Mouse (Mus musculus): ENCODE data around the gene Mttp. TPM values are rescaled to one million over a fixed set of nuclear protein-coding genes. Genes with fewer than 3 reads are reported as not detected.
A peak's percentile ranks its signal among the peaks of the same experiment; 100 is the strongest.

Mttp gene
- total and polyA plus RNA-seq, 3 experiments, result 2.5 to 4.4 TPM; not detected in 1

DNA sequence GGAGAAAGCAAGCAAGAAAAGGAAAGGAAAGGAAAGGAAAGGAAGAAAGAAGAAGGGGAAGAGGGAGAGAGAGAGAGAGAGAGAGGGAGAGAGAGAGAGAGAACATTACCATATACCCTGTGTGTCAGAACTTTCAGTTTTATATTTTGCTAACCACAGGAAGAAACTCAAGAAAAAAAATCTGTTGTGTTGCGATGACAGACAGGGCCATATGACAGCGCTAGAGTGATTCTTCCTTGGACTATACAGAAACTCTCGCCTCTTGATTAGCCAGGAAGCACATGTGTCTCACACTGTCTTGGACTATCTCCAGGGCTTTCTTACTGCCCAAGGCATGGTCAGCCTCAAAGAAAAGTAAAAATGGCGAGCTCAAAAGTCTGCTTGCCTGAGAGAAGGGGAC, 82.1 kb downstream of the Mttp start:
- Histone ChIP-seq H3K9ac (ENCODE audit: control insufficient read depth, low read depth, low read length, poor library complexity, severe bottlenecking) (no peak overlapping the region), H3K36me3 (ENCODE audit: control insufficient read depth in 1 of 2, insufficient read depth in 2 of 2, low read length in 2 of 2) (peaks cover 0 to 22% of the 10 kb centered on the region in 2 experiments; a peak in 2 of 4 replicates), H3K9me3 (replicated peaks; ENCODE audit: insufficient read depth, low read length) (no peaks in the 10 kb centered on the region), H3K4me1 (ENCODE audit: control insufficient read depth in 1 of 2, insufficient read depth in 2 of 2, low read length in 2 of 2) (peaks cover 8 to 23% of the 10 kb centered on the region in 2 experiments), H3K79me2 (ENCODE audit: control insufficient read depth, insufficient read depth, low read length, poor library complexity) (no peaks in the 10 kb centered on the region), H3K4me3 (ENCODE audit: control insufficient read depth in 1 of 2, insufficient read depth in 1 of 2, low read depth in 2 of 2, low read length in 2 of 2) (no peak overlapping the region), H3K27me3 (ENCODE audit: control insufficient read depth in 1 of 2, insufficient read depth in 2 of 2, low read length in 2 of 2) (no peaks in the 10 kb centered on the region), H3K27ac (ENCODE audit: control insufficient read depth, low read depth, low read length) (no peak overlapping the region)
- TF ChIP-seq ZKSCAN1 (IDR thresholded peaks at IDR 0.05; ENCODE audit: low read depth, low read length) (no peak), JUND (IDR thresholded peaks at IDR 0.05; ENCODE audit: low read depth, low read length) (0 out of 2 replicates have a peak, but pooled peaks have one; percentile 33), MAX (IDR thresholded peaks at IDR 0.05; ENCODE audit: low read length) (peak; percentile 46; the same call in 1 of the 2 replicates)
- peak; percentile 26 for DNase-seq (ENCODE audit: low read depth, low spot score)

DNA sequence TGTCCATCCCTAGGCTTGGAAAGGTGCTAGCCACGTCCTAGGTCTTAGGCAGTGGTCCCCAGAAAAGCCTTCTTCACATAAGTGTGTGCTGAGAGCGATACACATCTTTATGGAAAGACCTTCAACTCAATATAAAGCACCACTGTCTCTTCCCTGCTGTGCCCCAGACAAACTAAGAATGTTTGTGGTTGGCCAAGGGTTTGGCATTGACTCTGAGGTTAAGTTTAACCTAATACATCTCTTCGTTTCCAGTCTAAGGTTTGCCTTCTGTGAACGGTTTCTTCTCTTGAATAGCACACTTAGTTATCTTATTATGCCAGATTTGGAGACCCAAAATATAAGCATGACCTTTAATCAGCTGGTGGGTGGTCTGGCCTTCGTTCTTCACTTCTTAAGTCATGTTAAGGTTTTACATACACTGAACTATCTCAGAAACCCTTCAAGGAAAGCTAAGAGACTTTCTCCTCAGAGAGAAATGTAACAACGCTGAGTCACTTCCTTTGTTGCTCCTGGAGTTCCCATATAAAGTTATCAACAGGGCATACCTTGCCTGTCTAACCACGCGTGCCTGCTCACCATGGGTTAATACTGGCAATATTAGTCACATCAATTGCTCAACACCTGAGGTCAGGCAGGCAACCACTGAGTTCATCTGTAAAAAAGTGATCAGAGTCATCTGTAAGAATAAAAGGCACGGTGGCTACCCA, 83.4 kb downstream of the Mttp start:
- Histone ChIP-seq H3K27me3 (ENCODE audit: control insufficient read depth in 1 of 2, insufficient read depth in 2 of 2, low read length in 2 of 2) (no peaks in the 10 kb centered on the region), H3K79me2 (ENCODE audit: control insufficient read depth, insufficient read depth, low read length, poor library complexity) (no peaks in the 10 kb centered on the region), H3K9me3 (replicated peaks; ENCODE audit: insufficient read depth, low read length) (no peaks in the 10 kb centered on the region), H3K27ac (ENCODE audit: control insufficient read depth, low read depth, low read length) (no peak overlapping the region; the same call in 1 of the 2 replicates), H3K36me3 (ENCODE audit: control insufficient read depth in 1 of 2, insufficient read depth in 2 of 2, low read length in 2 of 2) (peaks cover 0 to 22% of the 10 kb centered on the region in 2 experiments; a peak in 2 of 4 replicates), H3K9ac (ENCODE audit: control insufficient read depth, low read depth, low read length, poor library complexity, severe bottlenecking) (no peak overlapping the region), H3K4me1 (ENCODE audit: control insufficient read depth in 1 of 2, insufficient read depth in 2 of 2, low read length in 2 of 2) (peaks cover 8 to 23% of the 10 kb centered on the region in 2 experiments), H3K4me3 (ENCODE audit: control insufficient read depth in 1 of 2, insufficient read depth in 1 of 2, low read depth in 2 of 2, low read length in 2 of 2) (no peak overlapping the region)
- DNase-seq (ENCODE audit: low read depth, low spot score), result peak; percentile 45
- TF ChIP-seq EP300 (IDR thresholded peaks at IDR 0.05; ENCODE audit: low read depth in 1 of 2, low read length in 2 of 2) (peak; percentile 51 to 58), MAZ (IDR thresholded peaks at IDR 0.05; ENCODE audit: low read depth, low read length) (no peak), CHD1 (IDR thresholded peaks at IDR 0.05; ENCODE audit: low read depth, low read length) (no peak), MYB (IDR thresholded peaks at IDR 0.05; ENCODE audit: low read depth, low read length) (no peak), BHLHE40 (IDR thresholded peaks at IDR 0.05; ENCODE audit: borderline replicate concordance, low read depth, low read length) (no peak), ZKSCAN1 (IDR thresholded peaks at IDR 0.05; ENCODE audit: low read depth, low read length) (no peak), ETS1 (IDR thresholded peaks at IDR 0.05; ENCODE audit: low read depth, low read length) (peak; percentile 51; the same call in 1 of the 2 replicates), RCOR1 (IDR thresholded peaks at IDR 0.05; ENCODE audit: low read depth, low read length) (no peak), TAL1 (IDR thresholded peaks at IDR 0.05; ENCODE audit: low read length) (peak; percentile 39; the same call in 1 of the 2 replicates)

DNA sequence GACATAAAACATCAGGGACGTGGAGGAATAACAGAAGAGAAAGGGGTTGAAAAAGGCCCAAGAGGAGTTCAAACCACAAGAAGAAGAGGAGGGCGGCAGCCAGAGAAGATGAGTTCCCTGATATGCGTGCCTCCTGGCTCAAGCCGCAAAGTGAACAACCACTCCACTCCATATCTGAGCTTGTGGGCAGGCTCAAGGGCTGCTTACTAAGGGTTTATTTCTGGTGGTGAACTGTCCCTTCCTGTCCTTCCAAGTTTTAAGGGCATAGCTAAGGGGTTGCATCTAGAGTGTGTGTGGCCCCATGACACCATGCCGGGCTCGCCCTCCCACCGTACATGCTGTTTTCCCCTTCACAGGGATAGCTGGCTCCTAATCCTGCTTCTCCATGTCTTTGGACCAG, 84.3 kb downstream of the Mttp start:
- H3K79me2 ChIP-seq (ENCODE audit: control insufficient read depth, insufficient read depth, low read length, poor library complexity), result no peaks in the 10 kb centered on the region
- H3K4me3 ChIP-seq (ENCODE audit: control insufficient read depth in 1 of 2, insufficient read depth in 1 of 2, low read depth in 2 of 2, low read length in 2 of 2), result no peak overlapping the region
- peak; percentile 37 for DNase-seq (ENCODE audit: low read depth, low spot score)
- H3K9ac ChIP-seq (ENCODE audit: control insufficient read depth, low read depth, low read length, poor library complexity, severe bottlenecking), result no peak overlapping the region
- H3K27me3 ChIP-seq (ENCODE audit: control insufficient read depth in 1 of 2, insufficient read depth in 2 of 2, low read length in 2 of 2), result no peaks in the 10 kb centered on the region
- peaks cover 8 to 23% of the 10 kb centered on the region in 2 experiments for H3K4me1 ChIP-seq (ENCODE audit: control insufficient read depth in 1 of 2, insufficient read depth in 2 of 2, low read length in 2 of 2)
- no peaks in the 10 kb centered on the region for H3K9me3 ChIP-seq (replicated peaks; ENCODE audit: insufficient read depth, low read length)
- no peak overlapping the region for H3K27ac ChIP-seq (ENCODE audit: control insufficient read depth, low read depth, low read length)
- peaks cover 0 to 22% of the 10 kb centered on the region in 2 experiments; a peak in 2 of 4 replicates for H3K36me3 ChIP-seq (ENCODE audit: control insufficient read depth in 1 of 2, insufficient read depth in 2 of 2, low read length in 2 of 2)
- TF ChIP-seq EP300 (IDR thresholded peaks at IDR 0.05; ENCODE audit: low read depth in 1 of 2, low read length in 2 of 2) (peak in 1 of 2 experiments; percentile 23; a peak in 1 of 4 replicates), KAT2A (conservative IDR thresholded peaks at IDR 0.05; ENCODE audit: low read depth, low read length) (no peak)

Measured in MEL (cell line).